Mouse (Mus musculus) small intestine, adult 2 months (tissue): ENCODE results near the gene Agr2. TPM values are rescaled to one million over a fixed set of nuclear protein-coding genes. Genes with fewer than 3 reads are reported as not detected.
A peak's percentile ranks its signal among the peaks of the same experiment; 100 is the strongest.

Source experiments
- H3K27ac ChIP-seq: fragments of 200-500 bp; 2 replicates; pipeline ENCODE4 v1.5.1; 2012; ENCODE audit warnings: low read depth, low read length, control low read depth, inconsistent platforms; ENCODE audit not compliant: insufficient read depth
- H3K27me3 ChIP-seq: fragments of 200-500 bp; 2 replicates; pipeline ENCODE4 v1.6.1; 2012; ENCODE audit warnings: mild to moderate bottlenecking, moderate library complexity, low read length, inconsistent platforms; ENCODE audit not compliant: control insufficient read depth, insufficient read depth
- H3K36me3 ChIP-seq: fragments of 200-500 bp; 2 replicates; pipeline ENCODE4 v1.6.1; 2012; ENCODE audit warnings: mild to moderate bottlenecking, low read length, control low read depth, inconsistent platforms; ENCODE audit not compliant: control insufficient read depth, insufficient read depth
- H3K4me1 ChIP-seq: fragments of 200-500 bp; 2 replicates; pipeline ENCODE4 v1.6.1; 2012; ENCODE audit warnings: low read length, inconsistent platforms, mixed read lengths; ENCODE audit not compliant: control insufficient read depth, insufficient read depth, insufficient read length
- H3K4me3 ChIP-seq: fragments of 200-500 bp; 2 replicates; pipeline ENCODE4 v1.5.1; 2012; ENCODE audit warnings: low read depth, mild to moderate bottlenecking, control low read depth, inconsistent platforms, low read length, moderate library complexity
- CTCF ChIP-seq: fragments of 200-500 bp; IDR thresholded peaks from 2 replicates; pipeline ENCODE4 v1.5.1; 2012; ENCODE audit warnings: low read depth, mild to moderate bottlenecking, control low read depth, inconsistent platforms, low read length, moderate library complexity, mixed read lengths; ENCODE audit not compliant: insufficient replicate concordance, insufficient read length; ENCODE audit errors: extremely low read depth
- POLR2A ChIP-seq: fragments of 200-500 bp; IDR thresholded peaks from 2 replicates; pipeline ENCODE4 v1.6.1; 2012; ENCODE audit warnings: low read depth, mild to moderate bottlenecking, control low read depth, inconsistent platforms, low read length, moderate library complexity
- WGBS: fragments of 180-500 bp; shearing (Covaris S2); methylation state at CpG from one replicate; pipeline ENCODE4 v1.1.7; 2018; 5-methylcytosine and 5-hydroxymethylcytosine counted together
- polyA plus RNA-seq: library from polyadenylated mRNA; depleted of rRNA; stranded (reverse); fragments of >200 nt; gene quantifications from 2 replicates; pipeline ENCODE4 v1.2.3, GENCODE M21; 2012

Agr2 gene
- polyA plus RNA-seq, 1 experiment: 251 TPM

DNA sequence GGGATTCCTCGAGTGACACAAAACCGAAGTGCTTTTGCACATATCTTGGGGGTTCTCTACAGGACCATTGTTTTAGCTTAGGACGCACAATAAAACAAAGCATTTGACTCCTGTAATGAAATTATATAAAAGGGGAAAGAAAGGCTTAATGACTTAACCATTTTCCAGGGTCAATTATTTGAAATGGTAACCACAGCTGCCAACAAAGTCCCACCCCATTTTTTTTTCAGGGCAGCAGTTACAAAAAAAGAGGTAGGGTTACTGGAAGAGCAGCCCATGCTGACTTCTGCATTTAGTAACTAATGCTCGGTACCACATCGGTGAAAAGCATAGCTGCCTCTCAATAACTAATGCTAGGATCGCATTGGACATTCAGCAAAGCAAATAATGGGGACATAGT, 42.8 kb downstream of the Agr2 start:
- H3K36me3 ChIP-seq: no peaks in the 10 kb centered on the region
- no peak overlapping the region for H3K27ac ChIP-seq
- TF ChIP-seq POLR2A (no peak), CTCF (no peak)
- H3K27me3 ChIP-seq: no peaks in the 10 kb centered on the region
- 90% methylated on average over 6 of the region's 6 CpGs for WGBS
- peaks cover 8% of the 10 kb centered on the region for H3K4me1 ChIP-seq
- no peak overlapping the region for H3K4me3 ChIP-seq

DNA sequence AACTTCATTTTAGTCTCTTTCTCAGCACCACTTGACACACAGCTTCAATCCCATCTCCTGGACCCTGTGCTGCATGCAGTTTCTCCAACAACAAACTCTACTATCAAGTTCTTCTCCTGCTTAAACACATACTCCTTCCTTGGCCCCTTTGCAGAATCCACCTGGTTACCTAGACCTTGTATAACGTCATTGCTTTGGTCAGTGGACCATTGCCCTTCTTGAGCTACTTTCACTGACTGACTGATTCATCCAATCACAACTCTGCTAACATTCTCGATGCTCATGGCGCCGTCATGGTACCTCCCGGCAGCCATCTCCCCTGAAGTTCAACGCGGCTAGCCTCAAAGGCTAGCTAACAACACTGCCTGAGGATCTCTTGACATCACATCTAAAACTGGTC, 43.4 kb downstream of the Agr2 start:
- TF ChIP-seq POLR2A (no peak), CTCF (no peak)
- WGBS: 95% methylated on average over 7 of the region's 7 CpGs
- Histone ChIP-seq H3K27ac (peak overlapping the region; percentile 75; the same call in 1 of the 2 replicates), H3K4me3 (no peak overlapping the region), H3K36me3 (no peaks in the 10 kb centered on the region), H3K4me1 (peaks cover 6% of the 10 kb centered on the region), H3K27me3 (no peaks in the 10 kb centered on the region)

DNA sequence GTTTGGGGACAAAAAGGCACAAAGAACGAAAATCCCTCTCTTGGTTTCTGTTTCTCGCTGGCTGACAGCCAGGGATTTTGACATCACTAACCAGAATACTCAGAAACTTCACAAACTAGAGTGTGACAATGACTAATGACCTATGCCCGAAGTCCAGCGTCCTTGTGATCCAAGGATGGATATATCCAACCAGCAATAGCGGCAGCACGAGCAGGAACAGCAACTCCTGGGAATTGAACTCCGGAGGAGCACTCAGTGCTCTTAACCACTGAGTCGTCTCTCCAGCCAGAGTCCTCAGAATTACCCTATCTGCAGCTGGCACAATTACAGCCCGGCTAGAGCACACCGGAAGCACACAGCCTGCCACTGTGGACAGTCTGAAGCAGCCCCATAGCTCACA, 44.1 kb downstream of the Agr2 start:
- Histone ChIP-seq H3K36me3 (no peaks in the 10 kb centered on the region), H3K27ac (peak overlapping the region; percentile 75), H3K4me3 (peak overlapping the region; percentile 43), H3K27me3 (no peaks in the 10 kb centered on the region), H3K4me1 (peaks cover 6% of the 10 kb centered on the region)
- WGBS: 16% methylated on average over 10 of the region's 10 CpGs
- no peak for TF ChIP-seq POLR2A
- TF ChIP-seq CTCF: no peak

DNA sequence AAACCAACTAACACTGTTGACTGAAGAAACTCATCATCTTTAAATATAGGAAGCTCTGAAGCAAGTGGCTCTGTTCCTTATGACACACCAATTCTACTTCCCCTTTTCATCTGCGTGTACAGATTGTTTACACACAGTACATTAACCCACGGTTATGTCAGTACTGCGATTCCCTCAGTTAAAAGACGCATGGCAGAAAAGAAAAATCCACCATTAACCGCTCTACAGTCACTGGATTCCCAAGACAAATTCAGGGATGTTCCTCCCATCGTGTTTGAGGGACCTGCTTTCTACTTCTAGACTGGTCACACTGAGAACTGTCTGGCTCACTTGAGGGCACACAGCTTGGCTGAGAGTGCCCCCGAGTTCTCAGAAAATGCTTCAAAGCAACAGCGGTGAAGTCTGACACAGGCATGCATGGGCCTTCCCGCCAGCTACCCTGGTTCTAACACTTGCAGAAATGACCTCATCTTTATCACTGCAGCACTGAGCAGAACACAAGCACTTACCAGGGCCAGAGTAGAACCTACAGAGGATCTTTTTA, 46.9 kb downstream of the Agr2 start:
- Histone ChIP-seq H3K4me1 (peaks cover 6% of the 10 kb centered on the region), H3K27me3 (no peaks in the 10 kb centered on the region), H3K4me3 (peak overlapping the region; percentile 22), H3K36me3 (no peaks in the 10 kb centered on the region), H3K27ac (peak overlapping the region; percentile 83)
- TF ChIP-seq CTCF (no peak), POLR2A (no peak)
- WGBS: 67% methylated on average over 9 of the region's 9 CpGs

DNA sequence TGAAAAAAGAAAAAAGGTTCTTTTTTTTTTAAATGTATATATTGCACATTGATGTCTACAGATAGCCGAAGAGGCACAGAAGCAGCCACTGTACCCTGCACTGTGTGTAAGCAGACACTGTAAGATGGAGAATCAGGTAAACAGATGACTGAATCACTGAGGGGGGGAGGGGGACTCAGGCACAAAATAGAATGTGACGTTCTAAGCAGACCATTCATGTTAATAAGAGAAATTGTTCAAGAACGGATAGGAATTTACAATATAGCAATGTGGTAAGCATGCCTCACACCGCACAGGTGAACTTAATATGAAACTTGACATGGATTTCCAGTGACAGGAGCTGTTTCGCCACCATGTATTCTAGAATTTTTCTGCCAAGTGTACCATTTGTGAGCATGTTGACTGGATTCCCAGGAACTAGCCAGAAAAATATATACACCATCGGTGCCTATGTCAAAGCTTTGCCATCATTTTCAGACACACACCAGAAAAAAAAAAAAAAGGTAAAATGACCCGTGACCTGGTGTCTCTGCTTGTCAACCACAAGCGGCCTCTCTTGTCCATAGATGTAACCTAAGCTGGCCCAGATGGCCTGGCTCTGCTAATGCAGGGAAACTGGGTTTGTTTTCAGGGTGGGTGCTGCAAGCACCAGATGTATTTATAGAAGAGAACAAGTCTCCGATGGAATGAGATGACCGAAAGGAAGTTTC, 48.0 kb downstream of the Agr2 start:
- Histone ChIP-seq H3K4me1 (peaks cover 6% of the 10 kb centered on the region), H3K27me3 (no peaks in the 10 kb centered on the region), H3K4me3 (peak overlapping the region; percentile 48), H3K27ac (peak overlapping the region; percentile 74), H3K36me3 (no peaks in the 10 kb centered on the region)
- whole genome bisulfite sequencing: 66% methylated on average over 10 of the region's 10 CpGs
- no peak for TF ChIP-seq CTCF
- no peak for TF ChIP-seq POLR2A

DNA sequence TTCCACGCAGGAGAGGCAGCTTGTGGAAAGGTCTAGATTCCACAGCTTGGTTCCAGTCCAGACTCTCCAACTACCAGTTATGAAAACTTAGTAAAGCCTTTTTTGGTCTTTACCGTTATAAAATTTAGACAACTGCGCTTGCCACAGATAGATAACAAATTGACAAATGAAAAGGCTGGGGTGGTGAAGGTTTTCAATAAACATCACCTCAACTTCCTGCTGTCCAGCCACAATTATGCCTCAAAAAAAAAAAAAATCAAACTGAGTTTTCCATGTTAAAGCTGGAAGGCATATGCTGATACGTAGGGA, 48.5 kb downstream of the Agr2 start:
- Histone ChIP-seq H3K36me3 (no peaks in the 10 kb centered on the region), H3K27me3 (no peaks in the 10 kb centered on the region), H3K4me1 (peaks cover 6% of the 10 kb centered on the region), H3K27ac (peak overlapping the region; percentile 74), H3K4me3 (peak overlapping the region; percentile 48)
- TF ChIP-seq CTCF: no peak
- TF ChIP-seq POLR2A: no peak
- WGBS: 47% methylated on average over 4 of the region's 4 CpGs

DNA sequence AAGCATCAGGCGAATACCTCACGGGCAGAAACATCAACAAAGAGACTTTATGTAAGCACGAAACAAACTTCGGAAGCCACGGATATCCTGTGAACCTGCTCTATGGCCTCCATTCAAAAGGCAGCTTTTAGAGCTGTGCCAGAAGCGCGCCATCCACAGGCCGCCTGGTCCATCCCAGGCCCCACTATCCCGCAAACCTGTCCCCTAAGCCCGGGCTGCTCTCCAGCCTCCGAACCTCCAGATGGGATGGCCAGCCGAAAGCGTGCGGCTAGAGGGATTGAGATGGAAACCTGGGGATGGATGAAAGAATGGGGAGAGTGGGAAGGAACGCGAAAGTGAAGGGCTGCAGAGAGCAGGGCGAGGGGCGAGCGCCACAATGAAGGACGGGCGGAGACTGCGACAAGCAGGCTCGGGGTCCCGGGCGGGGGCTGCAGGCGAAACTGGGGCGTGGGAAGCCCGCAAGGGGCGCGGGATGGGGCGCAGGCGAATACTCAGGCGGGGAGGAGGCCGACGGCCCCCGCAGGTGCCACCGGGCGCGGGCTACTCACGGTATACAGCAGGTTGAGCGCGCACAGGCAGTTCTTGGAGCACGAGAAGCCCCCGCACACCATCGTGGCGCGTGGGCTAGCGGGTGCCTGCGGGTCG, 49.1 kb downstream of the Agr2 start:
- peaks cover 4% of the 10 kb centered on the region for H3K4me1 ChIP-seq
- H3K36me3 ChIP-seq: no peaks in the 10 kb centered on the region
- under 1% methylated on average over 50 of the region's 50 CpGs for WGBS
- TF ChIP-seq POLR2A: no peak
- TF ChIP-seq CTCF: peak; percentile 31; the same call in 1 of the 2 replicates
- no peaks in the 10 kb centered on the region for H3K27me3 ChIP-seq
- H3K4me3 ChIP-seq: peak overlapping the region; percentile 95
- peak overlapping the region; percentile 76 for H3K27ac ChIP-seq
